12 mouse cellular contexts compared by ENCODE assay signal in genomic region chr16:96201485-96202232, GRCm38 (mm10). TPM values are rescaled to one million over a fixed set of nuclear protein-coding genes. Genes with fewer than 3 reads are reported as not detected.
DNase-seq lines count a peak whose midpoint lies in the region; ATAC-seq and TF ChIP-seq lines count a peak whose summit lies in the region.
"Had no signal": no experiment of that assay in that cellular context is flagged by ENCODE, and none has a peak within 500 bp of the region (broad histone marks: within the 10 kb centered on the region; RNA-seq: fewer than 3 reads in every experiment).

No protein-coding gene starts in this region.

- no peak for TF ChIP-seq CTCF in gastrocnemius, adult 2 months (IDR thresholded peaks at IDR 0.05)
- no peak for TF ChIP-seq CTCF in layer of hippocampus, adult 2 months (conservative IDR thresholded peaks at IDR 0.05)

- intact Hi-C loops in gastrocnemius, adult 2 months (cut with DNase I) = no loop called here

- WGBS in heart, embryonic 10.5 days = 45% methylated on average over 11 of the region's 11 CpGs
- 51% methylated on average over 11 of the region's 11 CpGs for WGBS in limb, embryonic 13.5 days

- H3K9ac ChIP-seq in limb, embryonic 13.5 days = no peak overlapping the region
- H3K9ac ChIP-seq: liver, embryonic 15.5 days had no signal

- no peak overlapping the region for H3K4me2 ChIP-seq in limb, embryonic 13.5 days (replicated peaks)
- H3K4me2 ChIP-seq: liver, embryonic 15.5 days had no signal

- 0 out of 2 replicates have a peak, but pooled peaks cover 1% of the 10 kb centered on the region for H3K36me3 ChIP-seq in heart, embryonic 10.5 days
- no peaks in the 10 kb centered on the region for H3K36me3 ChIP-seq in limb, embryonic 13.5 days
- H3K36me3 ChIP-seq: hindbrain, embryonic 10.5 days; liver, embryonic 15.5 days had no signal

- 0 out of 2 replicates have a peak, but pooled peaks have one; percentile 6 for ATAC-seq in limb, embryonic 13.5 days (ENCODE audit: low FRiP score, low read depth)
- ATAC-seq in erythroid progenitor cell, adult 5-6 weeks (replicated peaks; ENCODE audit: low FRiP score, poor library complexity, severe bottlenecking) = no peak

- H3K4me1 ChIP-seq in heart, embryonic 10.5 days = peaks cover 27% of the 10 kb centered on the region
- H3K4me1 ChIP-seq in limb, embryonic 13.5 days = peaks cover 22% of the 10 kb centered on the region
- H3K4me1 ChIP-seq: liver, embryonic 15.5 days had no signal

- DNase-seq in heart, embryonic 10.5 days (ENCODE audit: low spot score) = peak; percentile 71
- no peak for DNase-seq in heart, adult 11 months
- peak; percentile 10 for DNase-seq in adrenal gland, postnatal 25 days
- peak; percentile 78 for DNase-seq in gastrocnemius, adult 2 months
- DNase-seq in layer of hippocampus, adult 2 months (ENCODE audit: low spot score in 2 of 2) = no peak
- DNase-seq: cerebellum, postnatal 10 days; kidney, postnatal 14 days had no signal

- peak overlapping the region; percentile 58 for H3K4me3 ChIP-seq in heart, embryonic 10.5 days
- H3K4me3 ChIP-seq in gastrocnemius, adult 2 months = peak overlapping the region; percentile 84
- no peak overlapping the region for H3K4me3 ChIP-seq in limb, embryonic 13.5 days
- no peak overlapping the region for H3K4me3 ChIP-seq in layer of hippocampus, adult 2 months
- H3K4me3 ChIP-seq: hindbrain, embryonic 10.5 days; liver, embryonic 15.5 days had no signal

- no peaks in the 10 kb centered on the region for H3K9me3 ChIP-seq in heart, embryonic 10.5 days
- no peaks in the 10 kb centered on the region for H3K9me3 ChIP-seq in limb, embryonic 13.5 days
- H3K9me3 ChIP-seq: hindbrain, embryonic 10.5 days; liver, embryonic 15.5 days had no signal

- H3K27ac ChIP-seq in heart, embryonic 10.5 days = peak overlapping the region; percentile 89
- peak overlapping the region; percentile 96 for H3K27ac ChIP-seq in gastrocnemius, adult 2 months
- no peak overlapping the region for H3K27ac ChIP-seq in limb, embryonic 13.5 days
- H3K27ac ChIP-seq in layer of hippocampus, adult 2 months = no peak overlapping the region
- H3K27ac ChIP-seq: hindbrain, embryonic 10.5 days; liver, embryonic 15.5 days had no signal

- no peaks in the 10 kb centered on the region for H3K27me3 ChIP-seq in heart, embryonic 10.5 days (ENCODE audit: insufficient read depth, poor library complexity, severe bottlenecking)
- H3K27me3 ChIP-seq in limb, embryonic 13.5 days = 0 out of 2 replicates have a peak, but pooled peaks cover 5% of the 10 kb centered on the region

RNA-seq across cellular contexts. Expression of gene Sh3bgr, which starts 1.4 kb away (rescaled TPM):
- 465 and 713 TPM in 2 replicates for polyA plus RNA-seq in heart, embryonic 10.5 days (2016; fragmentation: Nextera tagmentation; extraction: Ambion mirVana)
- 24.7 and 28.6 TPM in 2 replicates for total RNA-seq in adrenal gland, postnatal 25 days (2021)
- 100 to 1,000 TPM; 843 to 991 TPM for total RNA-seq in gastrocnemius, adult 2 months (2021)
- polyA plus RNA-seq in limb, embryonic 13.5 days (2015; fragmentation: Nextera tagmentation; extraction: Ambion mirVana) = 6.4 and 9.1 TPM in 2 replicates
- not detected in 2 replicates for total RNA-seq in erythroid progenitor cell, adult 5-6 weeks (2015; ENCODE audit: low replicate concordance)
- total RNA-seq in erythroid progenitor cell, adult 5-6 weeks (2017; ENCODE audit: low replicate concordance) = not detected in 2 replicates
- total RNA-seq in layer of hippocampus, adult 2 months (2021) = 1 to 10 TPM; 2.1 to 3.3 TPM
- total RNA-seq: neutrophil, adult 5-6 weeks had no signal

RNA-seq across cellular contexts. Expression of gene Lca5l, which starts 9.6 kb away (rescaled TPM):
- polyA plus RNA-seq in heart, embryonic 10.5 days (2016; fragmentation: Nextera tagmentation; extraction: Ambion mirVana) = 1.3 TPM in 2 replicates
- 3.0 and 3.6 TPM in 2 replicates for total RNA-seq in adrenal gland, postnatal 25 days (2021)
- total RNA-seq in gastrocnemius, adult 2 months (2021) = under 1 TPM; 0.50 to 0.51 TPM
- polyA plus RNA-seq in limb, embryonic 13.5 days (2015; fragmentation: Nextera tagmentation; extraction: Ambion mirVana) = 1.7 and 1.9 TPM in 2 replicates
- not detected in 2 replicates for total RNA-seq in erythroid progenitor cell, adult 5-6 weeks (2015; ENCODE audit: low replicate concordance)
- not detected in 2 replicates for total RNA-seq in erythroid progenitor cell, adult 5-6 weeks (2017; ENCODE audit: low replicate concordance)
- total RNA-seq in layer of hippocampus, adult 2 months (2021) = 1 to 10 TPM; 2.4 to 2.7 TPM
- total RNA-seq: neutrophil, adult 5-6 weeks had no signal

RNA-seq across cellular contexts. Expression of gene B3galt5, which starts 33.9 kb away (rescaled TPM):
- polyA plus RNA-seq in heart, embryonic 10.5 days (2016; fragmentation: Nextera tagmentation; extraction: Ambion mirVana) = 0.04 TPM in 1 of 2 replicates, not detected in the other
- total RNA-seq in adrenal gland, postnatal 25 days (2021) = 0.24 TPM in 1 of 2 replicates, not detected in the other
- total RNA-seq in gastrocnemius, adult 2 months (2021) = not detected
- polyA plus RNA-seq in limb, embryonic 13.5 days (2015; fragmentation: Nextera tagmentation; extraction: Ambion mirVana) = 0.23 and 0.24 TPM in 2 replicates
- not detected in 2 replicates for total RNA-seq in erythroid progenitor cell, adult 5-6 weeks (2015; ENCODE audit: low replicate concordance)
- not detected in 2 replicates for total RNA-seq in erythroid progenitor cell, adult 5-6 weeks (2017; ENCODE audit: low replicate concordance)
- 10 to 100 TPM; 54.5 to 57.4 TPM for total RNA-seq in layer of hippocampus, adult 2 months (2021)
- total RNA-seq: neutrophil, adult 5-6 weeks had no signal

RNA-seq across cellular contexts. Expression of gene Wrb, which starts 56.5 kb away (rescaled TPM):
- polyA plus RNA-seq in heart, embryonic 10.5 days (2016; fragmentation: Nextera tagmentation; extraction: Ambion mirVana) = 94.3 and 111 TPM in 2 replicates
- 23.5 and 38.5 TPM in 2 replicates for total RNA-seq in adrenal gland, postnatal 25 days (2021)
- 10 to 100 TPM in 1 of 2 experiments, 1 to 10 TPM in 1; 9.7 to 12.3 TPM for total RNA-seq in gastrocnemius, adult 2 months (2021)
- 64.3 and 65.8 TPM in 2 replicates for polyA plus RNA-seq in limb, embryonic 13.5 days (2015; fragmentation: Nextera tagmentation; extraction: Ambion mirVana)
- total RNA-seq in erythroid progenitor cell, adult 5-6 weeks (2015; ENCODE audit: low replicate concordance) = 1.4 TPM in 1 of 2 replicates, not detected in the other
- 2.1 TPM in 1 of 2 replicates, not detected in the other for total RNA-seq in erythroid progenitor cell, adult 5-6 weeks (2017; ENCODE audit: low replicate concordance)
- total RNA-seq in layer of hippocampus, adult 2 months (2021) = 10 to 100 TPM; 66.8 to 69.8 TPM

Comparison
In these comparisons a context has a peak if more than half of its experiments do, and no peak if none do; other contexts are left out.
1. DNase-seq: peak in heart, embryonic 10.5 days (single experiment), adrenal gland, postnatal 25 days (single experiment) and gastrocnemius, adult 2 months (single experiment); none in heart, adult 11 months (single experiment) and layer of hippocampus, adult 2 months (0 of 2).
2. H3K27ac ChIP-seq: peak in heart, embryonic 10.5 days (single experiment) and gastrocnemius, adult 2 months (single experiment); none in limb, embryonic 13.5 days (single experiment) and layer of hippocampus, adult 2 months (single experiment).
3. H3K4me3 ChIP-seq: peak in heart, embryonic 10.5 days (single experiment) and gastrocnemius, adult 2 months (single experiment); none in limb, embryonic 13.5 days (single experiment) and layer of hippocampus, adult 2 months (single experiment).
4. RNA of gene Sh3bgr, which starts 1.4 kb away (total RNA-seq): 843 to 991 TPM in gastrocnemius, adult 2 months; 24.7 to 28.6 TPM in adrenal gland, postnatal 25 days, 2.1 to 3.3 TPM in layer of hippocampus, adult 2 months and not detected in erythroid progenitor cell, adult 5-6 weeks; every median in the first group is over 10 times any median in the second.
5. RNA of gene B3galt5, which starts 33.9 kb away (total RNA-seq): 54.5 to 57.4 TPM in layer of hippocampus, adult 2 months; 0.24 TPM in adrenal gland, postnatal 25 days, not detected in gastrocnemius, adult 2 months and not detected in erythroid progenitor cell, adult 5-6 weeks; every median in the first group is over 10 times any median in the second.